In the genomic region with DNA sequence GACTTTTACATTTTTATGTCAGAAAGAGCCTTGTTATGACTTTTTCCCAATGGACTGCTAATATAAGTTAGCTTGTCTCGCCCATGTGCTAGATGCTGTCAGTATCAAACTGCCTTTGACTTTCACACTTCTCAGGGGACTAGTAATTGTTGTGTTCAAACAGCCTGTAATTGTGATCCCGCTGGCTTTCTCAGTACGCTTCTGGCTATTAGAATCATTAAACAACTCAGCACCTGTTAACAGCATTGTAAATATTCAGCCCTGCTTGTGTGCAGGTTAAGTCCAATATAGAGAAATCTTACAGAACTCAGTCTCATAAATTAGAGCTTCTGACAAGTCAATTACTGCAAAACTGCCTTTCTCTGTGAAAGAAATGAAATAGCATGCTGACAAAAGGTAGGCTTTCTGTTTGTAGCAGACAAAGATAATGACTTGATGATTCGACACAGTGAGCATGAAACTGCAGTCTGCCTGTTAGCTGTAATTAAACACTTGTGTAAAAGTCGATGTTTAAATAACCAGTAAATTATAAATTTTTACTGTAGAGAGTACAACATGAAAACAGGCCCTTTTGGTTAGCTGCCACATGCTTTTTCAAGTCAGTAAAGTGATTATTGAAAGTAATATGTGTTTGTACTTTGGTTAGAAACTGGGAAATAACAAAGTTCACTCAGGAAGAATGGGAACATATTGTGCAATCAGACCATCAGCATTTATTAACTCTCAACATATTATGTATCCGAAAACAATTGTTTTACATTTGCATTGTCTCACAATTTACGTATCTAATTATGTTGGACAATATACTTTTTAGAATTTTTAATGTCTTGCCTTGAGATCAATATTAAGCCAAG, we compare ENCODE assay signal across 11 mouse cellular contexts.
DNase-seq lines count a peak whose midpoint lies in the region; ATAC-seq and TF ChIP-seq lines count a peak whose summit lies in the region.
"Had no signal": no experiment of that assay in that cellular context is flagged by ENCODE, and none has a peak within 500 bp of the region (broad histone marks: within the 10 kb centered on the region; RNA-seq: fewer than 3 reads in every experiment).

No protein-coding gene starts in this region.

- no peak overlapping the region for H3K9ac ChIP-seq in forebrain, embryonic 11.5 days (ENCODE audit: low read length)
- no peak overlapping the region for H3K9ac ChIP-seq in forebrain, postnatal 0 days
- no peak overlapping the region for H3K9ac ChIP-seq in neural tube, embryonic 11.5 days (ENCODE audit: low read length)
- H3K9ac ChIP-seq in limb, embryonic 12.5 days (replicated peaks) = no peak overlapping the region
- H3K9ac ChIP-seq: embryonic facial prominence, embryonic 12.5 days; hindbrain, embryonic 15.5 days had no signal

- H3K4me2 ChIP-seq in forebrain, embryonic 11.5 days (ENCODE audit: low read depth, low read length, severe bottlenecking) = no peak overlapping the region
- no peak overlapping the region for H3K4me2 ChIP-seq in forebrain, postnatal 0 days (ENCODE audit: low read depth)
- no peak overlapping the region for H3K4me2 ChIP-seq in neural tube, embryonic 11.5 days (ENCODE audit: low read depth)
- H3K4me2 ChIP-seq in limb, embryonic 12.5 days = no peak overlapping the region
- H3K4me2 ChIP-seq: embryonic facial prominence, embryonic 12.5 days; hindbrain, embryonic 15.5 days had no signal

- no peak for TF ChIP-seq CTCF in forebrain, postnatal 0 days (IDR thresholded peaks at IDR 0.05; ENCODE audit: low read depth)
- TF ChIP-seq CTCF in left cerebral cortex, adult 2 months (IDR thresholded peaks at IDR 0.05) = no peak

- no peak overlapping the region for H3K27ac ChIP-seq in forebrain, embryonic 11.5 days (ENCODE audit: low read depth, low read length)
- H3K27ac ChIP-seq in forebrain, postnatal 0 days (ENCODE audit: low read depth, low read length) = no peak overlapping the region
- no peak overlapping the region for H3K27ac ChIP-seq in neural tube, embryonic 11.5 days (ENCODE audit: low read depth, low read length)
- H3K27ac ChIP-seq in limb, embryonic 12.5 days = no peak overlapping the region
- no peak overlapping the region for H3K27ac ChIP-seq in left cerebral cortex, adult 2 months
- H3K27ac ChIP-seq: embryonic facial prominence, embryonic 12.5 days; hindbrain, embryonic 15.5 days; macrophage had no signal

- 0 out of 2 replicates have a peak, but pooled peaks cover 1% of the 10 kb centered on the region for H3K4me1 ChIP-seq in forebrain, embryonic 11.5 days (replicated peaks; ENCODE audit: control insufficient read depth, insufficient read depth, low read length)
- H3K4me1 ChIP-seq in forebrain, postnatal 0 days (ENCODE audit: insufficient read depth) = no peaks in the 10 kb centered on the region
- no peaks in the 10 kb centered on the region for H3K4me1 ChIP-seq in neural tube, embryonic 11.5 days (ENCODE audit: control insufficient read depth, insufficient read depth, low read length)
- no peaks in the 10 kb centered on the region; the same call in 1 of the 2 replicates for H3K4me1 ChIP-seq in limb, embryonic 12.5 days (replicated peaks)
- H3K4me1 ChIP-seq: embryonic facial prominence, embryonic 12.5 days had no signal

- no peak for DNase-seq in forebrain, embryonic 11.5 days (ENCODE audit: low spot score)
- DNase-seq in forebrain, postnatal 0 days = no peak
- no peak for DNase-seq in neural tube, embryonic 11.5 days (ENCODE audit: low spot score)
- no peak for DNase-seq in neural tube, embryonic 10.5 days (ENCODE audit: extremely low spot score, low spot score)
- DNase-seq in urinary bladder, postnatal 14 days (ENCODE audit: low spot score) = no peak
- no peak for DNase-seq in left cerebral cortex, adult 2 months (ENCODE audit: extremely low spot score in 1 of 2, low spot score in 2 of 2)
- DNase-seq in frontal cortex, postnatal 10 days (ENCODE audit: low spot score in 2 of 2) = no peak

- no peaks in the 10 kb centered on the region for H3K9me3 ChIP-seq in forebrain, embryonic 11.5 days (ENCODE audit: control insufficient read depth, low read length)
- H3K9me3 ChIP-seq in forebrain, postnatal 0 days (ENCODE audit: low read length) = no peaks in the 10 kb centered on the region
- H3K9me3 ChIP-seq in neural tube, embryonic 11.5 days (ENCODE audit: control insufficient read depth, low read length) = no peaks in the 10 kb centered on the region
- no peaks in the 10 kb centered on the region for H3K9me3 ChIP-seq in limb, embryonic 12.5 days
- H3K9me3 ChIP-seq: embryonic facial prominence, embryonic 12.5 days; hindbrain, embryonic 15.5 days had no signal

- ATAC-seq in forebrain, embryonic 11.5 days (replicated peaks; ENCODE audit: low FRiP score) = peak; percentile 56; the same call in 1 of the 2 replicates
- ATAC-seq in forebrain, postnatal 0 days = no peak
- ATAC-seq in neural tube, embryonic 11.5 days (ENCODE audit: insufficient read depth, low FRiP score, low TSS enrichment) = peak; percentile 74
- peak; percentile 89 for ATAC-seq in limb, embryonic 12.5 days (ENCODE audit: insufficient number of reproducible peaks, insufficient read depth, low FRiP score, low TSS enrichment, low read depth)

- 50% methylated on average over 7 of the region's 7 CpGs for WGBS in forebrain, embryonic 11.5 days
- WGBS in forebrain, postnatal 0 days = 34% methylated on average over 7 of the region's 7 CpGs
- 37% methylated on average over 7 of the region's 7 CpGs for WGBS in neural tube, embryonic 11.5 days
- 26% methylated on average over 7 of the region's 7 CpGs for WGBS in limb, embryonic 12.5 days

- no peaks in the 10 kb centered on the region for H3K27me3 ChIP-seq in forebrain, embryonic 11.5 days (ENCODE audit: control insufficient read depth, insufficient read depth, low read length)
- no peaks in the 10 kb centered on the region for H3K27me3 ChIP-seq in forebrain, postnatal 0 days (ENCODE audit: insufficient read depth, low read length)
- H3K27me3 ChIP-seq in neural tube, embryonic 11.5 days (ENCODE audit: control insufficient read depth, insufficient read depth, low read length) = no peaks in the 10 kb centered on the region
- peaks cover 28% of the 10 kb centered on the region for H3K27me3 ChIP-seq in limb, embryonic 12.5 days
- H3K27me3 ChIP-seq: embryonic facial prominence, embryonic 12.5 days; hindbrain, embryonic 15.5 days had no signal

- H3K4me3 ChIP-seq in forebrain, embryonic 11.5 days (ENCODE audit: low read depth, low read length) = no peak overlapping the region
- H3K4me3 ChIP-seq in forebrain, postnatal 0 days (ENCODE audit: low read depth, low read length) = no peak overlapping the region
- no peak overlapping the region for H3K4me3 ChIP-seq in neural tube, embryonic 11.5 days (ENCODE audit: low read depth, low read length)
- no peak overlapping the region for H3K4me3 ChIP-seq in limb, embryonic 12.5 days (replicated peaks)
- no peak overlapping the region for H3K4me3 ChIP-seq in left cerebral cortex, adult 2 months
- H3K4me3 ChIP-seq: embryonic facial prominence, embryonic 12.5 days; hindbrain, embryonic 15.5 days had no signal

- H3K36me3 ChIP-seq in forebrain, embryonic 11.5 days (ENCODE audit: control insufficient read depth, insufficient read depth, low read length) = no peaks in the 10 kb centered on the region
- H3K36me3 ChIP-seq in forebrain, postnatal 0 days (ENCODE audit: insufficient read depth) = no peaks in the 10 kb centered on the region
- H3K36me3 ChIP-seq in neural tube, embryonic 11.5 days (ENCODE audit: control insufficient read depth, insufficient read depth, low read length) = no peaks in the 10 kb centered on the region
- H3K36me3 ChIP-seq in limb, embryonic 12.5 days = no peaks in the 10 kb centered on the region; the same call in 1 of the 2 replicates
- H3K36me3 ChIP-seq: embryonic facial prominence, embryonic 12.5 days had no signal

- intact Hi-C loops in left cerebral cortex, adult 2 months (cut with DNase I) = no loop called here
